Mouse (Mus musculus): ENCODE data around the gene Dnlz. TPM values are rescaled to one million over a fixed set of nuclear protein-coding genes. Genes with fewer than 3 reads are reported as not detected.

Gene Dnlz
- polyA plus RNA-seq, 2 experiments from 2014 or later, result 6.5 to 7.4 TPM

DNA sequence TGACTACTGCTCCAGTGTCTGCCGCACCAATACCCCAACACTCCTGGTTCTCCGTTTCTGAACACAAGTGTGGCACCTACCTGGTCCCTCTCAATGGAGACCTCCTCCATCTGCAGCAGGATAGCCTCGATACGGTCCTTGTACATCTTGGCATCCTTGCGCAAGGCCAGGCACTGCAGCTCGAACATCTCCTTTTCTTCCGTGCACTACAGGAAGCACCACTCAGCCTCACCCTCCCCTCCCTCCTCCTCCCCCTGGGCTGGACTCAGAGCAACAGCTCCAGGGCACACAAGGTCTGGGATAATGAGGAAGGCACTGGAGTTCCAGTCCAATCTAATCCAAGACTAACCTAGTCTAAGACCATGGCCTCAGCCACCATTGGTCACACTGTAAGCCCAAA, 4.8 kb upstream of the Dnlz start:
- ATAC-seq, result no peak

DNA sequence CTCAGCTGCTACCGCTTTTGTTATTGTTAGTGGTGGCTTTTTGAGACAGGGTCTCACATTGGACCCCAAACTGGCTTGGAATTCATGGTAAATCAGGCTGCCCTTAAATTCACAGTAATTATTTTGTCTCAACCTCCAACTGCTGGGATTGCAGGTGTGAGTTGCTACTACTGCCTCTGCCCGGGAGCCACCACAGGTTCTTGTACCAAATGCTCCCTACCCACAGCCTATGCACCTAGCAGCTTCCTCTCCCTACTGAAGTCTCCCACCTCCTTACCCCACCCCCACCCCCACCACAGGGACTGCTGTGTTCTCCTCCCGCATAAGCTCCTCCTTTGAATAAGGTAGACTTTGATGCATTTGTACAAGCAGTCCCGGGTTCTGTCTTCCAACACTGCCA, 4.3 kb upstream of the Dnlz start:
- ATAC-seq, result no peak

DNA sequence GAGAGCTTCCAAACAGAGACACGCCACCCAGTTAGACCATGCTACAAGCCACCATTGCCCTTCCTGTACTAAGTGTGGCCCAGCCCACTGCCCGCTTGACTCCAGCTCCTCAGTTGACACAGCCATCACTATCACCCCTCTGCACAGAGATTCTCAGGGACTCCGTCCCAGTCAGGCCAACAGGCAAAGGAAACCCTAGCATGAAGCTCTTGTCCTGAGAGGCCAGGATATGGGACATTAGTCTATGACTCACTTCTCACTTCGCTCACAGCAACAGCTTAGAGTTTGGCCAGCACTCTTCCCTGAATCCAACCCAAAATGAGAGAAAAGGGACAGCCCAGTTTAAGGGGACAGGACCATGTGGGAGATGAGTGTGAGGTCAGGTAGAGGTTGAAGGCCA, 2.5 kb upstream of the Dnlz start:
- ATAC-seq, result no peak

DNA sequence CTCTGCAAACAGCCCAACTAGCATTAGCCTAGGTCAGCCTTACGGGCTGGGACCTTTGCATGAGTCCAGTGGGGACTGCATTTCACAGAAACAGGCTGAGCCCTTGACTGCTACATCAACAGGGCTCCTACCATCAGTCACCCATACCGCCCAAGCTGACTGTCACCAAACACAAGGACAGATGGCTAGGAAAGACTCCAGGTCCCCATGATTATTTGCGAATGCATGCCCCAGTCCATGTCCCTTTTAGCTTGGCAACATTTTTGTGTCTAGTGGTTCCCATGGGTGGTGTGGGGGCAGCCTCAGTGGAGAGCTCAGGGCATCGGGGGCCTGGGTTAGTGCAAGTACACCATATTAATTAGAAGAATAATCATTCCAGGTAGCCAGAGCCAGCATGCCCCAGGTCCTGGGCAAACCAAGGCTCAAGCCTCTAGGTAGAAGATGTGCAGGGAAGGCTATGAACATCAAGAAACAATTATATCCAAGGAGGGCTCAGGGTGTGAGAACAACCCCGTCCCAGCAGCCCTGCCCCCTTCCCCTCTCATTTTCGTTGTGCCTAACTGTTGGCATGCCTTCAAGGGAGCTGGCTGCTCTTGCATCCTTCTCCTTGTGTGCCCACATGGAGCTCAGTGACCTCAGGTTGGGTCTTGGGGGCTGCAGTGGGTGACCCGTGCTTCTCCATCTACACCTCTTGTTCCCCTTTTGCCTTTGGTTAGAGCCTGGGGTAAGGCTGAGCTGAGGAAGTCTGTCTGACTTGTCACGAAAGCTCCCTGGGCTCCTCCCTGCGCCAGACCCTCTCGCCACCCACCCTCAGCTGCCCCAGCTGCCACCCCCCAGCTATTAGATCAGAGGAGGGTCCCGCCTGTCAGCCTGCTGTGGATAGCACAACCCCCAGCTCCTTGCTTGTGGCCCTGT, 1.4 kb upstream of the Dnlz start:
- ATAC-seq, result no peak

DNA sequence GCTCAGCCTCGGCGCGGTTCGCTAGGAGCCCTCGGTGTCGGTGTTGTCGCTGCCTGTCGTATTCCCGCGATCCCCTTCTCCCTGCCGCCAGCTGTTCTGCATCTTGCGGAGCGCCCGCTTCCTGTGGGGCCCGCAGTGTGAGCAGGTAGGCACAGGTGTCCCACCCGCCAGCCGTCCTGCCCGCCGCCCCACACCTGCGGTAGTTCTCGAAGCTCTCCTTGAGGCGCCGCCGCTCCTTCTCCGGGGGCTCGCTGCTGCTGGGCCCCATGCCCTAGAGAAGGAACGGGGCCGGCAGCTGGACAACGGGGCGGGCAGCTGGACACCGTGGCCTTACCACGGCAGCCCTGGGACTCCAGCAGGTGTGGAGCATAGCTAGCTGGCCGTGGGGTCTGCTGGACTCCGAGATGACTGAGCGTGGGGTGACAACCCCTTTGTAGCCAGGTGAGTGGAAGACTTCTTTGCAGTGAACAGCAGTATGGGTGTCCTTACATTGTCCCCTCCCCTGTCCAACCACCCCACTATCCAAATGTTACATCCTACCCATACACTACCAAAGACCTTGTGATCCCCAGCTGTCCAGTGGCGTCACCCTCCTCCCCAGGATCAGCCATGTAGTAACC, 491 bp upstream of the Dnlz start:
- no peak for ATAC-seq

DNA sequence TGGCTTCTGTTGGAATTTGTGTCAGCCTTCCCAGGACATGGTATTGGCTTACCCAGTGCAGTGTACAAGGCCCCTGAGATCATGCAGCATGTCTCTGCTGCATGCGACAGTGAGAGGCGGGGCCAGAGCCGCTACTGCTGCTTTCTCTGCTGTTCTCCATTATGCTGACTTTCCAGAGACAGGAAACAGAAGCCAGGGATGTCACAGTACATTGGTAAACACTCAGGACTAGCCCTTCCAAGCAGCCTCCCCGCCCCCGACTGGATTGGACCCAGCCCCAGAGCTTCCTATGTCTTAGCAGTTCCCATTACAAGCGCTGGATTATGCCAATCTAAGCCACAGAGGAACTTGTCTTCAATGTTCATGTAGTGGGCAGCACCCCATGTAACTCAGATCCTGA, 3.7 kb downstream of the Dnlz start:
- ATAC-seq, result no peak

DNA sequence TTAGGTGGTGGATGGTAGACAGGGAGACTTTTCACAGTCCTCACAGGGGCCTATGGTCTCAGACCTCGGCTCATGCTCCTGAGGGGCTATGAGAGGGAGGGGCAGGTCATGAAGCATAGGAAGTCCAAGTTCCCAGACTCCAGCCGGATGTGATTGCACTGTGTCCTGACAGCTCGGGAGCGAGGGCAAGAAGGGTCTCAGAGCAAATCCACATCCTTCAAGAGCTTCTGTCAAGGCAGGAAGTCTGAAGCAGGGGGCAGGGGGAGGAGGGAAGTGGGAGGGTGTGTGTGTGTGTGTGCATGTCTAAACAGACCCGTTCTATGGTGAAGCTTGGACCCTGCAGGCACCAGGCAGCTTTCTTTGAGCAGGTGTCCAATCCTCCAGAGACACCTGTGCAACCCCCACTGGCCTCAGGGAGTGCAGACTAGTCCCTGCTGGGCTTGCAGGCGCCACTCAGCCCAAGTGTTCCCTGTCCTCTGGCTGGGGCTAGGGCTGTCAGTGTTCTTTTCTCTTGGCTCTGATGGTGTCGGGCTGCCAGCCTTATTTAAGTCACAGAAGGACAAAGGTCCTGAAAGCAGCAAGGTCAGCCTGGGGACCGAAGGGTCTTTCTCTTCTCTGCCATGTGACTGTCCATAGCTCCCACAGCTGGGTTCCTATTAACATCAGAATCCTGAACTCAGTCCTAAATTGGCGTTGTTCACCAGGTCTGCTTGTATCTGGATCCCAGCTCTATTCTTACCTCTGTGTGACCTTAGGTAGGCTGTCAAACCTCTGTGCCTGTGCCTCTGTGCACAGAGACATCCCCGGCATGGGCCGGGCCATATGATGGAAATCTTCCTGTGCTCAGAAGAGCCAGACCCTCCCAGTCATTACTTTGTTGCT, 9.1 kb downstream of the Dnlz start:
- ATAC-seq, result no peak

DNA sequence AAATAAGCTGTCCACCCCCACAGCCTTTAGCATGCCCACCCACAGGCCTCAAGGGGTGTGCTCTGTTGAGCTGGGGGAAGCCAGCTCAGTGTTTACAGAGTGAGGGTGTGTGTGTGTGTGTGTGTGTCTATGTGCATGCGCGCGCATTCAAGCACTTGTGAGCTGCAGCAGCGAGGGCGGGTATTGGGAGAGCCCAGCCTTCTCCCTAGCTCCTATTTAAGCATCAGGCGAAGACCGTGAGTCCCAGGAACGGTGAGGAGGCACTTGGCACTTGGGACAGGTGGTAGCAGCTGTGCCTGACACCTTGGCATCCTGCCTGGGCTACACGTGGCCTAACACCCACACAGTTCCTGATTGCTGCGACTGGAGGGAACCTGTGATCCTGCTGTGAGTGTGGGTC, 9.9 kb downstream of the Dnlz start:
- ATAC-seq, result no peak

DNA sequence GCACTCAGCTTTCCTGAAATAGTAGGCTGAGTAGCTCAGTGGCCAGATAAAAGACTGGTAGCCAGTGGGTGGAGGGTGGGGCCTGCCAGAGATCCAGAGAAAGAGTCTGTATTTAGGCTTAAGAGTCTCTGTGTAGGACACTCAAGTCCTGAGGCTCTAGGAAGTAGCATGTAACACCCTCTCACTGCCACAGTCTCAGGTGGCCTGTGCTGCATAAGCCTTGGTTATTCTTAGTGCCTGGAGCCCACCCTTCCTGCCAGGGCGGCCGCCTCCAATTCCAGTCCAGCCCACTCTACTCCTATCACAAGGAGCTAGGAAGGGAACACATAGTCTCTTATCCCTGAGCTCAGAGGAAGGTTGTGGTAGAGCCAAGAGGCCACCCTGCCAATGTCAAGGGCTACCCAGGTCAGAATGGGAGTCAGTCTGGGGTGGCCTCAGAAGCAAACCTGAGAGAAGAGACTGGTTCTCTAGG, 10.4 kb downstream of the Dnlz start:
- ATAC-seq, result no peak

DNA sequence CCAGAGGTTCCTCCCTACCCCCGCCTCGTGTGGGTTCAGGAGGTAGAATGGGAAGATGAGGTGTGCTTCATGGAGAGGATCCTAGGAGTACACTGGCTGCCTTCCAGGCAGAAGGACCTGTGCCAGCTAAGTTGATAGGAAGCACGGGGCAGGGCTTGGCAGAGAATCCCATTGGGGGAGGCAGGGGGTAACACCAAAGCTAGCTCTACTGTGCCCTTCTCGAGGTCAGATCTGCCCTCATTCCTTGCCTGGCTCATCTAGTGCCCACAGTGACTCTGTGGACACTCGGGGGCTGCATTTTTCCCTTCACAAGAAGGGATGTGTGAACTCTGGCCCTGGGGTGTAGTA, 12.7 kb downstream of the Dnlz start:
- no peak for ATAC-seq

DNA sequence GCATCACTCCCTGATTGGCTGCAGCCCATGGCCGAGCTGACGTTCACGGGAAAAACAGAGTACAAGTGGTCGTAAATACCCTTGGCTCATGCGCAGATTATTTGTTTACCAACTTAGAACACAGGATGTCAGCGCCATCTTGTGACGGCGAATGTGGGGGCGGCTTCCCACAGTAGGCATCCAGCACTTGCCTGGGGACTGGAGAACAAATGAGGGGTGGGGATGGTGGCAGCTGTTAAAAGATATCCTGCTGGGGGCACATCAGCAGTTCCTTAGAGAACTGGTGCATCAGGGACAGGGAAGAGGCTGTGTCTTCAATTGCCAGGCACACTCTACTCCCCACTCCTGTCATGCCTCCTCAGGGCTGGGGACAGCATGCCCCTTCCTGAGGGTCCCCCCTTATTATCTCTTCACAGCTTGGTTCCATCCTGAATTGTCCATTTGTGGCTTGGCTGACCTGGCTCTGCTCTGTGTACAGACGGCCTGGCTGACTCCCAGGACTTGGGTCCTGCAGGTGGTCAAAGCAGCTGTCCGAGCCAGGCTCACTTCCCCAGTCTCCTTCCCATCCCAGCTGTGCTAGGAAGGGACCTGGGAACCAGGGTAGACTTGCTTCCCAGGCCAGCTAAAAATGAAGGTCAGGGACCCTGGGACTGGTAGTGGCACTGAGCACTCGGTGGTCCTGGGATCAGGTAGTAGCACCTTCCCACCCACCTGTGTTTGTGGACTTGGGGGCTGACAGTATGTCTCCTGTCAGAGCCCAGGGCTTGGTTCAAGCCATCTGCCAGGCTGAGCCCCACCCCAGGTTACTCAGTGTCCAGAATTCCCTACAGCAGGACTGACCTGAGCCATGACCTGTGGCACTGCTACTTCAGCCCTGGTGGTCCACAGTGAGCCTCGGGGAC, 13.4 kb downstream of the Dnlz start:
- ATAC-seq, result peak; percentile 49

DNA sequence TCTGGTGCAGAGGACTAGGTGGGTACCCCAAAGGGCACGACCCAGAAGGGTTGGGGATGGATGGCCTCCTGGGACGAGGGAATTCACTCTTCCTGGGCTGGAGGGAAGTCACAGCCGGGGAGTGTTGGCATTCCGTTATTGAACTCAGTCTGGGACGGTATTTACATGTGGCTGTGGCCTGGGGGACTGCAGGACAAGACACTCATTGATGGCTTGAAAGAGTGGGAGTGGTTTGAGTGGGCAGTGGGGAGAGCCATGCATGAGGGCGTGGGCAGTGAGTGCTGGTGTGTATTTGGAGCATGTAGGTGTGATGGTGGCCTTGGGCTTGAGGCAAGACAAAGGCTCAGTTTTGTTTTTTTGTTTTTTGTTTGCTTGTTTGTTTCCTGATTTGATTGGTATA, 21.2 kb downstream of the Dnlz start:
- no peak for ATAC-seq

DNA sequence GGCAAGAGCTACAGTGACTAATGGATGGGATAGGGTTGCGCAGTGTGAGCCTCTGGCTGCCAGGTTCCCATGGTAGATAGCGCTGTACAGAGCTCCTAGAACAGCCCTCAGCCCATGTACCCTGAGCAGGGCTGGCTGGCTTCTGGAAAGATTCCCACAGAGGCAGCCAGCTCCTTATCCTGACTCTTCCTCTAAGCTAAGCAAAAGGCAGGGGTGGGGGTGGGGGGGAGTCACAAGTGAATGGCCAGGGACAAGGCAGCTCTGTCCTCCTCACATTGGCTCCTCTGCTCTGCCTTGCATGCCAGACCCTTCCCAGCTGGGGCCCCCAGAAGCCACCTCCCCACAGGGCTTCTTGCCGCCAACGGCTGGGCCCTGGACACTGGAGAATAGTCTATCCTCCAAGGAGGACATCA, 21.8 kb downstream of the Dnlz start:
- no peak for ATAC-seq

DNA sequence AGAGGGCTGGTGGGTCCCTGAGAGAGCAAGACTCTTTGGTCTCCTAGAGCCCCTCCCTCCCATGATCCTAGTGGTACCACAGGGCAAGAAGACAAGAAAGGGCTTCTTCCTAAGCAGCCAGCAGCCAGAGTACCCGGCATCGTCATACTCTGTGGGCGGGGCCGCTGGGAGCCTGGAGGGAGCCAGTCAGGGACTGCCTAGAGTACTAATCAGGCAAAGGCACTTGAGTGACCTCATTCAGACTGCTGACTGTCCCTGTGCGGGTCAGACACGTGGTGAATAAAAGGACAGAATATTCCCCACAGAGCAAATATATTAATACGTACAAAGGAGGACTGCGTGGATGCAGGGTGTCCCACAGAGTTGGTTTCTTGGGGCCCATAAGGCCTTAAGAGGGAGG, 22.5 kb downstream of the Dnlz start:
- no peak for ATAC-seq

DNA sequence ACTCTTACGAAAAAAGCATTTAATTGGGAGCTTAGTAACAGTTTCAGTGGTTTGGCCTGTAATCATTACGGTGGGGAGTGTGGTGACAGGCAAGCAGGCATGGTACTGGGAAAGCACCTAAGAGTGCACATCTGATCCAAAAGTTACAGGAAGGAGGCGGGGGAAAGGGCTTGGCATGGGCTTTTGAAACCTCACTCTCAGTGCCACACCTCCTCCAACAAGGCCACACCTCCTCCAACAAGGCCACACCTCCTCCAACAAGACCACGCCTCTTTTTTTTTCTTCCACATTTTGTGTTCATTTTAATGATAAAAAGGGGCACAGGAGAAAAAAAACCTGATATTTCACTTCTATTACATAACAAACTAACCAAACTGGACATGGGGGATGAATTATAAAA, 24.1 kb downstream of the Dnlz start:
- ATAC-seq, result peak; percentile 63

DNA sequence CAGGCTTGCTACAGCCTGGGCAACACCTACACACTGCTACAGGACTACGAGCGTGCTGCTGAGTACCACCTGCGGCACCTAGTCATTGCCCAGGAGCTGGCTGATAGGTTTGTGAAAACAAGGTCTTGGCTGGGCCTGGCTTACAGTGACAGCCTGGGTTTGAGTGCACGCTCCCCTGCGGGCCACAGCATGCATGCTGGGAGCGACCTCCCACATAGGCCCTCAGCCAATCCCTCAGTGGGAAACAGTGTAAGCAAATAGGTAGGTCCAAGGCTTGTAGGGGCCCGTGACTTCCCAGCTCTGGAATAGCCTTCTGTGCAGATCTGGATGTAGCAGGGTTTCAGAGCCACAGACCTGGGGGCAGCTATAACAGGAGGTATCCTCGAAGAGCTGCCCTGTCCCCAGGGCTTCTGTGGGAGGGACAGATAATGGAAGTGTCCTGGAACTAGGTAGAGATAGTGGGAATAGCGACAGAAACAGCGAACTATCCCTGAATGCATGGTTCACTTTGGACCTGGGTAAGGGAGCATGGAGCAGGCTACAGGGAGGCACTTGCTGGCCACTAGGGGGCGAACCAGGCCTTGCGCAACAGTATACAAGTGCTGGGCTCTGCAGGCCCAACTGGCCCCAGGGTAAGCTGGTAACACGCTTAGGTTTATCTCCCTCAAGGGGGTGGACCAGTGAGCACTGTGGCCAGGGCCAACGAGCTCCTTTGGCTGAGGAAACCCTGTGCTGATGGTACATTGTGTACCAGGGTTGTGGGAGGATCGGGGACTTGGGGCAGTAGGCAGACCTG, 26.3 kb downstream of the Dnlz start:
- peak; percentile 57 for ATAC-seq

DNA sequence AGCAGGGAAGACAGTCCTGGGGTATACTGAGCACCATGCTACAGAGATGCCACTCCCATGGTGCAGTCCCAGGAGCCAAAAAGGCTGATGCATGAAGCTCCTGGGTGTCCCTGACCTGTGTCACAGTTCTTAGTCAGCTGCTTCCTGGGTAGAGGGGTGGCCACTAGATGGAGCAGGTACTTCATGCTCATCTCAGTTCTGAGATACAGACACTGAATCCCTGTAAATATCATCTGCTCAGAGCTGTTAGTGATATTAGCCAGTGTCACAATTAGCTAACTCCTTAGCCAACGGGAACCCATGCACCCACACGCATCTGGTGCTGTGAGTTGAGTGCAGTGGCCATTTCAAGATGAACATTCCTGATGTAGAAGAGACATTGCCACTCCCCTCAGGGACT, 27.0 kb downstream of the Dnlz start:
- no peak for ATAC-seq

DNA sequence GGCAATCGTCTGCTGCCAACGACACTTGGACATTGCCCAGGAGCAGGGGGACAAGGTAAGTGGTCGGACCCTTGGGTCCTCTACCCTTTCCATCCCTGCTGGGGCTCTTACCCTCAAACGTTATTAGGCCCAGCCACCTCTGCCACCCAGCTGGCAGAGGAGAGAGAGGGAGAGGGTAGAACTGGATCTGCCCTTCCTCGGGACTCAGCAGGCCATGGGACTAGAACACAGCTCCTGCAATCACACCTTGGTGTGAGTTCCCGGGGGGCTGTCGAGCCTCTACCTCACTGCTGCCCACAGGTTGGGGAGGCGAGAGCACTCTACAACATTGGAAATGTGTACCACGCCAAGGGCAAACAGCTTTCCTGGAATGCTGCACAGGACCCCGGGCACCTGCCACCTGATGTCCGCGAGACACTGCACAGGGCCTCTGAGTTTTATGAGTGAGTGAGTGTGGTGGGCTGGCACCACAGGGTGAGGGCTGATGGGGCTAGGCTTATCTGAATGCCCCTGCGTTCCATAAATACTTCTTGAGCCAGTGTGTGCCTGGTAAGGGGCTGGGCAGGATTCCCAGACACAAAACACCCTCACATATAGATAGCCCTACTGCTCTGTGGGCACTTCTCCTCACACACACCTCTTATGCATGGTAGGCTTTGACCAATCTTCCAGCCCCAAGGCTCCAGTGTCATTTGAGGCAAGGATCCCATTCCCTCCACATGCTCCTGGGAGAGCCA, 28.2 kb downstream of the Dnlz start:
- ATAC-seq, result no peak

DNA sequence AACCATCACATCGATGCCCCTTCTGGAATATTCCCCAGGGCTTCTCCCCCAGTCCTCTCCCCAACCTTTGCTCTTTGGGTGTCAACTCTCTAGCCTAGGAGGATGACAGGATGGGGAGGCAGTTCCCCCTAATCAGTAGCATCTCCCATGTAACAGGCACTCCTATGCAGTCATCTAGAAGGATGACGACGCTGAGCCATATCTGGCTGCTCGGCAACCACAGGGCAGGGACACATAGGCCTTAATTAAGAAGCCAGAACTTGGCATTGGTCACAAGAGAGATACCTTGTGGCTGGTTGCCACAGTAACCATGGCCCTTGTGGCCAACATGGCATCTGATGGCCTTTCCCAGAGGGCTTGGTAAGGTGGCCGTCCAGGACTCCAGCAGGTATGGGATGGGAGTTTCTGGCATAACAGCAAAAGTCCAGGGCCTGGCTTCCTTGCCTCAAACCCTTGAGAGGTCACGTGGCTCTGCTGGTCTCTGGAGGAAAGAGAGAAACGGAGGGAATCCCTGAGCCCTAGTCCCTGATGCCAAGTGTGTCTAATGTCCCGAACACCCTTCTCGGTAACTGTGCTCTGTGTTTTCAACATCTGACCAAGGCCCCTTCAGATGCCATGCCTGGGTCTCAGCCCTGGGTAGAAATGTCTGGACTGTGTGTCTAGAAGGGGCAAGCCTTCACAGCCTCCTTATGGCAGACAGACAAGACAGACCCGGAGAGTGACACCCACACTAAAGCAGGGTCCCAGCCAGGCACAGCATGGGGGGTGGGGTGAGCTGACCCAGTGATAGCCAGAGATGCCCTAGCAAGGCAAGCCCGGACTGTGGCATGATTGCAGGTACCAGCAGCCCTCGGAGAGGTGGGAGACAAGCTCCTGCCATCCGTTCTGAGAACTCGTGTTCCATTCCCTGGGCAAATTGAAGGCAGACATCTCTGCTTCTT, 31.4 kb downstream of the Dnlz start:
- no peak for ATAC-seq

Data from activated CD4-positive, CD25-positive, alpha-beta regulatory T cell, adult 4 months (primary cell).